Mouse (Mus musculus) hindbrain, embryonic 16.5 days (tissue): ENCODE results near the gene Pde7b. TPM values are rescaled to one million over a fixed set of nuclear protein-coding genes. Genes with fewer than 3 reads are reported as not detected.
A peak's percentile ranks its signal among the peaks of the same experiment; 100 is the strongest.

Source experiments
- ATAC-seq: fragments of 200-750 bp; cut with Nextera tagmentation; 2 replicates; pipeline ENCODE4 v1.8.0; 2017; ENCODE audit warnings: moderate TSS enrichment, moderate library complexity
- H3K27ac ChIP-seq: fragments of 300-500 bp; sonication (generic); 2 replicates; pipeline ENCODE4 v1.5.1; 2014; ENCODE audit warnings: low read depth, mild to moderate bottlenecking, control low read depth, low read length, moderate library complexity
- H3K27me3 ChIP-seq: fragments of 300-500 bp; sonication (generic); replicated peaks from 2 replicates; pipeline ENCODE4 v1.6.1; 2014; ENCODE audit warnings: low read length; ENCODE audit not compliant: control insufficient read depth, insufficient read depth
- H3K36me3 ChIP-seq: fragments of 300-500 bp; sonication (generic); 2 replicates; pipeline ENCODE4 v1.6.1; 2014; ENCODE audit warnings: mild to moderate bottlenecking, low read length, moderate library complexity, mixed read lengths; ENCODE audit not compliant: control insufficient read depth, insufficient read depth
- H3K4me1 ChIP-seq: fragments of 300-500 bp; sonication (generic); 2 replicates; pipeline ENCODE4 v1.6.1; 2014; ENCODE audit warnings: low read depth, low read length; ENCODE audit not compliant: control insufficient read depth, insufficient read depth
- H3K4me2 ChIP-seq: fragments of 300-500 bp; sonication (generic); 2 replicates; pipeline ENCODE4 v1.6.1; 2014; ENCODE audit warnings: mild to moderate bottlenecking, low read length, control low read depth, moderate library complexity
- H3K4me3 ChIP-seq: fragments of 300-500 bp; sonication (generic); 2 replicates; pipeline ENCODE4 v1.5.1; 2014; ENCODE audit warnings: mild to moderate bottlenecking, low read length, control low read depth, moderate library complexity
- H3K9ac ChIP-seq: fragments of 300-500 bp; sonication (generic); 2 replicates; pipeline ENCODE4 v1.6.1; 2014; ENCODE audit warnings: low read depth, mild to moderate bottlenecking, control low read depth, low read length, moderate library complexity
- H3K9me3 ChIP-seq: fragments of 300-500 bp; sonication (generic); 2 replicates; pipeline ENCODE4 v1.6.1; 2014; ENCODE audit warnings: mild to moderate bottlenecking, low read length, moderate library complexity; ENCODE audit not compliant: control insufficient read depth
- whole genome bisulfite sequencing: fragments of 180-500 bp; shearing (Covaris S2); extraction: QIAGEN DNeasy Blood & Tissue Kit; methylation state at CpG from one replicate; pipeline ENCODE4 v1.1.7; 2014; 5-methylcytosine and 5-hydroxymethylcytosine counted together
- polyA plus RNA-seq: library from polyadenylated mRNA; unstranded; fragments of >200 nt; fragmentation: Nextera tagmentation; extraction: Ambion mirVana; gene quantifications from 2 replicates; pipeline ENCODE4 v1.2.1, GENCODE M21; 2015

Gene Pde7b
- polyA plus RNA-seq, 1 experiment from 2014 or later, result 2.8 TPM

DNA sequence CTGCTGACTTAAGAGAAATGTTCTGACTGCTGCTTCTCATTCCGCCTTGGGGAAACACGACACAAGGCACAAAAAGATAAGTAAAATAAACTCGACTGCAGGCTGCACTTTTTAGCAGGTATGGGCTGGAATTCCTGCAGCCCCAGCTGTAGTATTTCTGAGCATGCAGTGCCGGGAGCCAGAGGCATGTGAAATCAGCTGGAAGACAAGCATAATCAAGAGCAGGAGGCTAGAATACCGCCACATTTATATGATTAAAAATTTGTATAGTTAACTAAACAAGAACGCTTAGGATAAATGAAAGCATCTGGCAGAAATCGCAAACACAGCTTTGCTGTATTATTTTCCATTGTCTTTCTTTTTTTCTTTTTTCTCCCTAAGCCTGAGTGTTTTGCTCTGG, 168.4 kb downstream of the Pde7b start:
- Histone ChIP-seq H3K9me3 (no peaks in the 10 kb centered on the region), H3K9ac (no peak overlapping the region), H3K4me1 (no peaks in the 10 kb centered on the region), H3K4me3 (no peak overlapping the region), H3K27me3 (no peaks in the 10 kb centered on the region), H3K36me3 (no peaks in the 10 kb centered on the region), H3K27ac (no peak overlapping the region), H3K4me2 (no peak overlapping the region)
- WGBS, result 69% methylated on average over 7 of the region's 7 CpGs
- ATAC-seq, result no peak

DNA sequence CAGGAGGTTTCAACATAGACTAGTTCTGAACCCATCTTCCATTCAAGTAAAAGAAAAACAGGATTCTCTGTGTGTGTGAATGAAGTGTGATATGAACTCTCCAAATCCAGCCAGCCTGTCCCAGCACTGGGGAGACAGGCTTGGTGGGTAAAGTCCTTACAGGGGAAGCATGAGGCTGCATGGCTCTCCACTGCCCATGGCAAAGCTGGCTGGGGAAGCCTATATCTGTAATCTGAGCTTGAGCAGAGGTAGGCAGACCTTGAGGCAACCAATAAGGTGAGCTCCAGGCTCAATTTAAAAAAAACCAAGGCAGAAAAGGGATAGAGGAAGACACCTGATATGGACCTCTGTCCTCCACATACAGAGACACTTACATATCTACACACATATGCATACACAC, 173.5 kb downstream of the Pde7b start:
- Histone ChIP-seq H3K36me3 (no peaks in the 10 kb centered on the region), H3K4me2 (no peak overlapping the region), H3K4me3 (no peak overlapping the region), H3K27me3 (no peaks in the 10 kb centered on the region), H3K27ac (no peak overlapping the region), H3K9ac (no peak overlapping the region), H3K4me1 (no peaks in the 10 kb centered on the region; the same call in 1 of the 2 replicates), H3K9me3 (no peaks in the 10 kb centered on the region)
- ATAC-seq, result no peak

DNA sequence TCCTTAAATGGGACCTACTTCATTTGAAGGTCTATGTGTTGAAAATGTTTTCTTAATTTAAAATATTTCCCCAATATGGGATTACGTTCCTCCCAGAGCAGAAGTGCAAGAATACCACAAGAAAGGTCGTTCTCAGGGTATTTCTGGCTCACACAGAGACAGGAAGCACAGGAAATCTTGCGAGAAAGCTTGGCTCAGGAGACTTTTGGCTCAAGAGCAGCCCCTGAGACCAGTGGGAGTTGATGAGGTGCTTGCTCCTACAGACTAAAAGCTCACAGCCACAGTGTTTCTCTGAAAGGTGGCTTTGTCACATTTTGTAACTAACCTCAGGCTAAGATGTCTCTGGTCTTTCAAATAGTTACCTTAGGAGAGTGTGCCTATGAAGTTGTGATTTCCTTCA, 174.1 kb downstream of the Pde7b start:
- 74% methylated on average over 3 of the region's 3 CpGs for WGBS
- H3K4me3 ChIP-seq, result no peak overlapping the region
- no peak overlapping the region for H3K9ac ChIP-seq
- H3K9me3 ChIP-seq, result no peaks in the 10 kb centered on the region
- H3K36me3 ChIP-seq, result no peaks in the 10 kb centered on the region
- H3K27me3 ChIP-seq, result no peaks in the 10 kb centered on the region
- no peak overlapping the region for H3K4me2 ChIP-seq
- no peak overlapping the region for H3K27ac ChIP-seq
- ATAC-seq, result no peak
- no peaks in the 10 kb centered on the region; the same call in 1 of the 2 replicates for H3K4me1 ChIP-seq

GRCm38 (mm10) chr10:20550161-20550560, 174.7 kb downstream of the Pde7b start:
- H3K4me2 ChIP-seq, result no peak overlapping the region
- no peak overlapping the region for H3K9ac ChIP-seq
- 50% methylated on average over 5 of the region's 5 CpGs for WGBS
- H3K4me1 ChIP-seq, result no peaks in the 10 kb centered on the region; the same call in 1 of the 2 replicates
- no peak for ATAC-seq
- H3K27me3 ChIP-seq, result no peaks in the 10 kb centered on the region
- no peaks in the 10 kb centered on the region for H3K36me3 ChIP-seq
- H3K27ac ChIP-seq, result no peak overlapping the region
- no peak overlapping the region for H3K4me3 ChIP-seq
- H3K9me3 ChIP-seq, result no peaks in the 10 kb centered on the region

DNA sequence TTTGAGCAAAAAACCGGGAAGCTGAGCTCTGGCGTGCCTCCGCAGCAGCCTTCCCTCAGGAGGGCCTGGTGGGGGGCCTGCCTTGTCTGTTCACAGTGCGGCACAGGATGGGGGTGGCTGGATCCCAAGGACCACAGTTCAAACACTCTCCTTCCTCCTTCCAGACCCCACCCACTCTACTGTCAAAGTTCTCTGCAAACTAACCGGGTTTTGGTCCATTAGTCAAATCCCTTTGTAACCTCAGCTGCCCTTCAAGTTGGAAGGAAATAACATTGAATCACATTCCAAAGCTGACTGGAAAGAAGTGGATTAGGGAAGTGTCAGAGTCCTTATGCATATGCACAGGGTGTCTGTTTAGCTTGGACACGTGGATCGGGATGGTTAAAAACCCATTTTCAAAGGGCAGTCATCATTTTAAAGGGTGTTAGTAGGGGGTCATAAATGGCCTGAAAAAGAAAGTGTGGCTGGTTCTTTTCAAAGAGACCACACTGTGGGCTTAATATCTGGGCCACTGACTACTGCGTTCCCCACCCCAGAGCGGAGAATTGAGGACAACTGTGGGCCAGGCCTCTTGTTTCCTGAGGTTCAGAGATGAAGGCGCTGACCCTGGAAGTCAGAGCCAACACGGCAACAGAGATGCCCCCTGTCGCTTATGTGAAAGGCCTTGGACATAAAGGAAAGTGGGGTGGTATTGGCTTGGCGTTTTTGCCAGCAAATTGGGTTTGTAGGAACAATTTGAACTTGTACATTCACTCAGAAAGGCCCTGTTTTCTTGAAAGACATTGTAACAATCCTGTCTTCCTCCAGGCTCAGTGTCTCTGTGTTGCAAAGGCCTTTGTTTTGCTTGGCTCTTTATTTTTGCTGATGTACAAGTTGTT, 175.8 kb downstream of the Pde7b start:
- Histone ChIP-seq H3K4me1 (no peaks in the 10 kb centered on the region; the same call in 1 of the 2 replicates), H3K27ac (no peak overlapping the region), H3K9me3 (no peaks in the 10 kb centered on the region), H3K9ac (no peak overlapping the region; the same call in 1 of the 2 replicates), H3K27me3 (no peaks in the 10 kb centered on the region), H3K4me3 (peak overlapping the region; percentile 42; the same call in 1 of the 2 replicates), H3K36me3 (no peaks in the 10 kb centered on the region), H3K4me2 (peak overlapping the region; percentile 73)
- no peak for ATAC-seq
- WGBS, result 18% methylated on average over 13 of the region's 13 CpGs

DNA sequence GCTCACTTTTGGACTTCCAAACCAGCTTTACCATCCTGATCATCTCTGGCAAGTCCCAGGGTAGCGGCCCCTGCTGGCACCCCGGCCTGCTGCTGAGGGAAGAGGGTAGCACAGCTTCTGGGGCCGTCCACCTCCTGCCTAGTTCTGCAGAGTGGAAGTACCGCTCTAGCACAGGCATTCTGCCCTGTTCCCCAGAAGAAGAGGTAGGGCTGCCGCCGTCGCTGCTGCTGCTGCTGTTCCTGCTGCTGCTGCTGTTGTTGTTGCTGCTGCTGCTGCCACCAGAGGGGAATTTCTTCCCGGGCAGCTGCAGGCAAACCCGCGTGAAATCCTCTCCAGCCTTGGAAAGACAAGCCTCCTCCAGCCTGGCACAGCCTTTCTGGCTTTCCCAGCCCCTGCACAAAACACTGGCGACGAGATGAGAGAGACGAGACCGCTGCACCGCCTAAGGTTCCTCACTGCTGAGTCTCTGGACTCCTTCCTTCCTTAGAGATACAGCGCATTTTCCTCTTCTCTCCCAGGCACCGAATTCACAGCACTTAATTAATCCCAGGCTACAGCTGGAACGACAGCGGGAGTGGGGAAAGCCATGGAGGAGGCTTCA, 176.8 kb downstream of the Pde7b start:
- Histone ChIP-seq H3K4me2 (peak overlapping the region; percentile 73), H3K9me3 (no peaks in the 10 kb centered on the region), H3K36me3 (no peaks in the 10 kb centered on the region), H3K4me1 (no peaks in the 10 kb centered on the region; the same call in 1 of the 2 replicates), H3K27ac (peak overlapping the region; percentile 77), H3K4me3 (peak overlapping the region; percentile 42), H3K27me3 (no peaks in the 10 kb centered on the region), H3K9ac (peak overlapping the region; percentile 66)
- ATAC-seq, result peak; percentile 85
- WGBS, result 2% methylated on average over 19 of the region's 19 CpGs

- no peak overlapping the region for H3K9ac ChIP-seq
- no peaks in the 10 kb centered on the region for H3K9me3 ChIP-seq
- no peaks in the 10 kb centered on the region for H3K36me3 ChIP-seq
- no peak overlapping the region for H3K4me3 ChIP-seq
- no peaks in the 10 kb centered on the region; the same call in 1 of the 2 replicates for H3K4me1 ChIP-seq
- H3K27me3 ChIP-seq, result no peaks in the 10 kb centered on the region
- ATAC-seq, result no peak
- no peak overlapping the region for H3K27ac ChIP-seq
- no peak overlapping the region for H3K4me2 ChIP-seq
- WGBS, result 79% methylated on average over 3 of the region's 3 CpGs
Observed at GRCm38 (mm10) chr10:20543121-20543520, 181.8 kb downstream of the Pde7b start.

DNA sequence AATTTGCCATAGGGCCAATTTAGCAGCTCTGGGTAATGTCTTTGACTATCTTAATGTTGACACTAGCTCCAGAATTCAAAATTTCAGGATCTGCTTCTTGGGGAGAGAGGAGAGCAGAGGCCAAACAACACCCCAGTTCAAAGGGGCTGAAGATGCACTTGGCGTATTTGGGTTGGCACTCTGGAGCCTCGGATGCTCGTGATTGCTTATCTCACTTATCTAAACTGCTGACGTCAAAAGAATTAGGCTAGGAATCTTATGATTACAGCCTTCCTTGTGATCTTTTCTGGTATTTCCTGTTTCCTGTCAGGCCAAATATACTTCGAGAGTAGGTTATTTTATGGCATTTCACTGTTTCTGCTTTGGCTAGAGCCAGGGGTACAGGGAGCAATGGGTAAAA, 191.1 kb downstream of the Pde7b start:
- no peak overlapping the region for H3K27ac ChIP-seq
- WGBS, result 89% methylated on average over 5 of the region's 5 CpGs
- no peak overlapping the region for H3K4me3 ChIP-seq
- no peak for ATAC-seq
- H3K9me3 ChIP-seq, result no peaks in the 10 kb centered on the region
- H3K9ac ChIP-seq, result no peak overlapping the region
- H3K36me3 ChIP-seq, result no peaks in the 10 kb centered on the region
- no peak overlapping the region for H3K4me2 ChIP-seq
- peaks cover 3% of the 10 kb centered on the region for H3K4me1 ChIP-seq
- H3K27me3 ChIP-seq, result no peaks in the 10 kb centered on the region

GRCm38 (mm10) chr10:20531921-20532320, 193.0 kb downstream of the Pde7b start:
- Histone ChIP-seq H3K27me3 (no peaks in the 10 kb centered on the region), H3K9me3 (no peaks in the 10 kb centered on the region), H3K4me3 (no peak overlapping the region), H3K27ac (no peak overlapping the region), H3K4me2 (no peak overlapping the region), H3K9ac (no peak overlapping the region), H3K4me1 (peaks cover 7% of the 10 kb centered on the region), H3K36me3 (no peaks in the 10 kb centered on the region)
- no peak for ATAC-seq
- 81% methylated on average over 5 of the region's 5 CpGs for WGBS
